Mouse (Mus musculus) layer of hippocampus, postnatal 25 days (tissue): ENCODE measurements around the gene Pllp. TPM values are rescaled to one million over a fixed set of nuclear protein-coding genes. Genes with fewer than 3 reads are reported as not detected.

ENCODE experiments used
- DNase-seq, 2 experiments: peaks; one replicate each; pipeline ENCODE4 v3.0.0; 2022; ENCODE audit warnings: mixed read lengths in 2 of 2, low spot score in 1 of 2; ENCODE audit errors: extremely low spot score in 1 of 2
- total RNA-seq, 2 experiments: library from RNA; stranded (reverse); gene quantifications; 2 replicates each; pipeline ENCODE4 v1.2.3; 2021

Pllp gene
- total RNA-seq, 2 experiments from 2014 or later, result 62.1 to 74.8 TPM

DNA sequence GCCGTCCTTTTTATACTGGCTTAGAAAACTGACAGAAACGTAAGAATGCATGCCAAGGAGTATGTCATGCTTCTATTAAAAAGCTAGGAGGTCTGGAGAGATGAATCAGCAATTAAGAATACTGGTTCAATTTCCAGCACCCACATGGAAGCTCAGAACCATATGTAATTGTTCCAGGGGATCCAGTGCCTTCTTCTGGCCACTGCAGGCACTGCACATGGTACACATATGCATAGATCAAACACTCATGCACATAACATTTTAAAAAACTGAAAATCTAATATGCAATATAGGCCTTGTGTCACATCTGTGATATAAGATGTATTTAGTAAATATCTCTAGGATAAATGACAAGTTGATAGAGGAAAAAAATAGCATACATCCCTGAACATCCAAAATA is 38.0 kb downstream of the Pllp start:
- DNase-seq, result no peak

DNA sequence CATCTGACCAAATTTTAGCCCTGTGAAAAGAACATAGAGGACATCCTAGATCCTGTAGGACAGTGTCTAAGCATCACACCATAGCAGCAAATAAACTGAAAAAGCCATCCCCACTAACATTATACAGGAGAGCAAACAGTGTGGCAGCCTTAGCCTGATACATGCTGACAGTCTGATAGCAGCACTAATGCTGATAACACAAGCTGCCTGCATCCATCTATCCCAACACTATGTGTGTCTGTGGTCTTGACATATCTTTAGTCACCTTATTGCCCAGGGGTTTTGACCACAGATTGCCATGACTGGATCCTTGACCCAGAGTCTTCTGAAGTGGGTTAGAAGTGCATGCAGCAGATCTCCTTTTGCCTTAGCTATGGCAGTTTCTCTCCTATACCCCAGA is 41.1 kb downstream of the Pllp start:
- DNase-seq, result no peak

DNA sequence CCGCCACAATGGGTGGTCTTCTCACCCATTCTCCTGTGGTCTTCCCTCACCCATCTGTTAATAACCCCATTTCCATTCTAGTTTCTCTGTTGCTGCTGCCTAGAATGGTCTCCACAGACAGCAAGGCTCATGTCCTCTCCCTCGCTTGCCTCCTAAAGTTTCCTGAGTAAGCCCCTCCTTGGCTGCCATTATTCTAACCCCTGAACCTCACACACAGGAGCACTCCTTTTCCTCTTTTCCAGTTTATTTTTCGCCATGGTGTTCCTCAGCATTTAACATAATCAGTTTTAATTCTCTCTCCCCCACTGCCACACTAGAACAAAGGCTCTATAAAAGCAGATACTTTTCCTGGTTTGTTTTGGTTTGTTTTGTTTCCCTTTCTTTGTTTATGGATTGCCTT is 43.1 kb downstream of the Pllp start:
- no peak for DNase-seq

DNA sequence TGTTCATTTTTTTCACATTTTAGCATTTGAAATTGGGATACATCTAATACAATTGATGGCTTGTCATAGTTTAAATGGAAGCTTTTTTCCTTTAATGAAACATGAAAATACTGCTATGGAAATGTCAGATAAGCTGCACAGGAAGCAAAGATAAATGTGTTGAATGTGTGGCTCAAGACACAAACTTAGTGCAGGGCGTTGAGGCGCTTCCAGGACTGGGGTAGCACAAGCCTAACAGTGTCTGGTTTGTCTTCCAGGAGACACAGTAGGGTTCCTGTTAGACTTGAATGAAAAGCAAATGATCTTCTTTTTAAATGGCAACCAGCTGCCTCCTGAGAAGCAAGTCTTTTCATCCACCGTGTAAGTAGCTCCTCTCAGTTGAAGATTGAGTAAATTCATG is 46.6 kb downstream of the Pllp start:
- no peak for DNase-seq

DNA sequence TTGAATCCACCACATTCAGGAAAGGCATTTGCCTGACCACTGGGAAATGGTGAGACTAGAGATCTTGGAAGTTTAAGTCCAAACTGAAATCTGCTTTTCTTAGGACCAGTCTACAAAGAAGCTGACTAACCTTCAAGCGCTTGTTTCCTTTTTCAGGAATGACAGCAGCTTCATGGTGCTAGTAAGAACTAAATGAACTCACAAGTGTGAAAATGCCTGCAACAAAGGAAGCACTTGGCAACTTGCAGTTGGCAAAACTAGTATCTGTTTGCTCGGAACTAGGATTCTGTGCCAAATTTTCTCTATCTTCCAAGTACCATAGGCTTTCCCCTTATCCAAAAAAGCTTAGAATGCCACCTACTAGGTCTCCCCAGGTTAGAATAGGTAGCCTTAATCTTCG is 49.9 kb downstream of the Pllp start:
- no peak for DNase-seq

DNA sequence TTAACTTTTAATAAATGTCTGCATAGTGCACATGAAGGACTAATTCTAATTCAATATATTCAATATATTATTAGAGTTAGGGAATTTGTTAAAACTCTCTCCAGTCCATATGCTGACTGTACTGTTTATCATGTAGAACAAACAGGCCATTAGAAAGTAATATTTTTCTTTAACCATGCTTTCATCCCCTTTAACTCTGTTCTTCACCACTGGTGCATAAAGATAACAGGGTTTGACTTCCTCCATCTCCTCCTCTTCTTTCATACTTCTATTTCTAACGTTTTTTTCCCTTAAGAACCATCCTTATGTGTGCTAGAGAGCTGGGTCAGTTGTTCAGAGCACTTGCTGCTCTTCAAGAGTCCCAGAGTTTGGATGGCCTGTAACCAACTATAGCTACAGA is 50.9 kb downstream of the Pllp start:
- no peak for DNase-seq

DNA sequence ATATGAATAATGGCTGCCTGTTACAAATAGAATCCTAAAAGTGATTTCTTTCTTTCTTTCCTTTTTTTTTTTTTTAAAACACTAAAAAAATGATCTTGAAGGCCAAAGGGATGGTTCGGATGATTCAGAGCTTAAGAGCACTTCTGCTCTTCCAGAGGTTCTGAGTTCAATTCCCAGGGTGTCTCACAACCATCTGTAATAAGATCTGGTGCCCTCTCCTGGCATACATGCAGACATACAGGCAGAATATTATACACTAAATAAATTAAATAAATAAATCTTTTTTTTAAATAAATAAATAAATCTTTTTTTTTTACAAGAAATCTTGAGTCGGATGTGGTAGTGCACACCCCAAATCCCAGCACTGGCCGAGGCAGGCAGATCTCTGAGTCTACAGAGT is 54.1 kb downstream of the Pllp start:
- no peak for DNase-seq

DNA sequence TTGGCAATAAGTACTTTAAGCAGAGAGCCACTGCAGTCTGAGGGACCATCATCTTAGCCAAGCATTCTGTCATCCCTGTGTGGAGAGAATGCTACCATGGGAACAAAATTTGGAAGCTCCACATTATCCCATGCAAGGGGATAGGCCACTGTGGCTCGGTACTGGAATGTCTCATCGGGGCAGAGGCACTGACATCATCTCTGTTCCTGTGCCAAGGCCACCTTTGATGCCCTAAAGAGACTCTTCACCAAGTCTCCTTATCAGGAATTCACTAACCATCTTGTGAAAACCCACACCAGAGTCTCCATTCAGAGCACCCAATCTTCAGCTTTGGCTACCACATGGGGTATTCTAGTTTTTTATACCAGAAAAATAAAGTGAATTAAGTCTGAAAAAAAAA is 54.9 kb downstream of the Pllp start:
- no peak for DNase-seq

DNA sequence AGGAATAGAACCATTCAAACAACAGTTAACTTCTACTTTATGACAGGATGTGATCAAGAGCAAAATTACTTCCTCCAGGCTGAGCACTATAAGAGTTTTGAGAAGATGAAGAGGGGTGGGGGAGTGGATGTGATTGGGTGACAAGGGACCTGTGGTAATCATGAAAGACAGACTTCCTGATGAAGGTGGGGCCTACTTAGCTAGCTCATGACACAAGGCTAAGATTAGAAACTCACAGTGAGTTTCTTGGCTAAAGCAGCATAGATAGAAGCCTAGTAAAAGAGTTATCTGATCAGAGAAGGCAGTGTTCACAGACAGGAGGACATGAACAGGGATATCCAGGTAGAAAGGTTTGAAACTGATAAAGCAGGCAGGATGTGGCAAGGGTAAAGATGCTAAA is 61.9 kb downstream of the Pllp start:
- DNase-seq, result no peak

DNA sequence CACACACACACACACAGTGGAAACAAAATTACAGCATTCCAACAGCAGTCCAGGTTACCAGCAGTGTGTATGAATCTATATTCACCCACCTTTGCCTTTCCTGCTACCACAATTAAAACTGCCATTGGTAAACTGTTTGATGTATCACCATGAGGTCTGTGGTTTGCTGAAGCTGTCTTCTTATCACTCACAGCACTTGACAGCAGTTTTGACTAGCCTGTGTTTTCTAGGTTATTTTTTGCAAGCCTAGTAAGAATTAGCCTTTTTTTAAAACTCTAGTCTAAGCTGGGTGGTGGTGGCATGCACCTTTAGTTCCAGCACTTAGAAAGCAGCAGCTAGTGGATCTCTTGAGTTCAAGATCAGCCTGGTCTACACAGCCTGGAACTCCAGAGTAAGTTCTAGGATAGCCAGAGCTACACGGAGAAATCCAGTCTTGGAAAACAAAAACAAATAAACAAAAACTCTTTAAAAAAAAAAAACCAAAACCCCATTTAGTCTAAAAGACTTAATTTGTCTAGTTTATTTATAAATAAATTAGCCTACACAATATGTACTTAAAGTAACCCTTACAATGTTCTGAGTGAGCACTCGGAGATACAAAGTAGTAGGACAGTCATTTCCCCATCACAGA is 62.4 kb downstream of the Pllp start:
- DNase-seq, result no peak

Other genes with a start within 250 kb of the Pllp start
- 10 to 100 TPM; 40.0 to 42.4 TPM for gene Cpne2, start 163.3 kb downstream of the Pllp start, total RNA-seq
- 10 to 100 TPM; 24.3 to 30.2 TPM for gene Rspry1, start 94.3 kb downstream of the Pllp start, total RNA-seq
- 10 to 100 TPM; 40.5 to 42.0 TPM for gene Fam192a, start 94.3 kb downstream of the Pllp start, total RNA-seq
- gene Arl2bp, start 29.7 kb downstream of the Pllp start, total RNA-seq, result 100 to 1,000 TPM; 154 to 158 TPM
- gene Ccl22, start 49.3 kb upstream of the Pllp start, total RNA-seq, result not detected
- gene Cx3cl1, start 75.7 kb upstream of the Pllp start, total RNA-seq, result 100 to 1,000 TPM; 490 to 500 TPM
- 1 to 10 TPM; 3.3 to 5.2 TPM for gene Ccl17, start 114.2 kb upstream of the Pllp start, total RNA-seq
- gene Coq9, start 142.0 kb upstream of the Pllp start, total RNA-seq, result 10 to 100 TPM; 81.5 to 96.6 TPM
- 10 to 100 TPM; 70.8 to 71.9 TPM for gene Ciapin1, start 142.1 kb upstream of the Pllp start, total RNA-seq
- 10 to 100 TPM; 65.6 to 67.4 TPM for gene Polr2c, start 161.2 kb upstream of the Pllp start, total RNA-seq
- gene Dok4, start 180.1 kb upstream of the Pllp start, total RNA-seq, result 10 to 100 TPM; 31.2 to 32.7 TPM
- gene Ccdc102a, start 221.8 kb upstream of the Pllp start, total RNA-seq, result 1 to 10 TPM; 2.0 to 2.3 TPM
- gene Adgrg5, start 227.4 kb upstream of the Pllp start, total RNA-seq, result under 1 TPM in 1 of 2 experiments, not detected in 1; 0.87 TPM